Mouse (Mus musculus) cortical plate, adult 2 months (tissue): Measurements from ENCODE around the gene Pnpla2. TPM values are rescaled to one million over a fixed set of nuclear protein-coding genes. Genes with fewer than 3 reads are reported as not detected.

Experiments used
- H3K27ac ChIP-seq: fragments of 200-500 bp; 2 replicates; pipeline ENCODE4 v1.5.1; 2012; ENCODE audit warnings: low read length, control low read depth, inconsistent platforms; ENCODE audit not compliant: insufficient read depth
- H3K4me1 ChIP-seq: fragments of 200-500 bp; 2 replicates; pipeline ENCODE4 v1.6.1; 2011; ENCODE audit warnings: low read length; ENCODE audit not compliant: control insufficient read depth, insufficient read depth
- H3K4me3 ChIP-seq: fragments of 200-500 bp; 2 replicates; pipeline ENCODE4 v1.5.1; 2011; ENCODE audit warnings: mild to moderate bottlenecking, low read length, control low read depth; ENCODE audit not compliant: insufficient read depth
- CTCF ChIP-seq: fragments of 200-500 bp; IDR thresholded peaks from 2 replicates; pipeline ENCODE4 v1.5.1; 2011; ENCODE audit warnings: mild to moderate bottlenecking, control low read depth, low read length; ENCODE audit not compliant: insufficient read depth; ENCODE audit errors: extremely low read depth
- POLR2A ChIP-seq: fragments of 200-500 bp; IDR thresholded peaks from 2 replicates; pipeline ENCODE4 v1.6.1; 2011; ENCODE audit warnings: mild to moderate bottlenecking, low read length, control low read depth; ENCODE audit not compliant: insufficient read depth; ENCODE audit errors: extremely low read depth
- polyA plus RNA-seq: library from polyadenylated mRNA; depleted of rRNA; stranded (reverse); fragments of >200 nt; gene quantifications from 2 replicates; pipeline ENCODE4 v1.2.3, GENCODE M21; 2012

The Pnpla2 gene
- polyA plus RNA-seq, 1 experiment, result 32.2 TPM

- H3K4me3 ChIP-seq, result no peak overlapping the region
- no peak overlapping the region for H3K27ac ChIP-seq
- TF ChIP-seq POLR2A (no peak), CTCF (no peak)
- no peaks in the 10 kb centered on the region; the same call in 1 of the 2 replicates for H3K4me1 ChIP-seq
These were observed 4.3 kb downstream of the Pnpla2 start for GRCm38 (mm10) chr7:141459301-141459711.

GRCm38 (mm10) chr7:141460001-141460390 is 5.0 kb downstream of the Pnpla2 start:
- H3K27ac ChIP-seq, result no peak overlapping the region
- no peaks in the 10 kb centered on the region; the same call in 1 of the 2 replicates for H3K4me1 ChIP-seq
- TF ChIP-seq POLR2A (no peak), CTCF (no peak)
- no peak overlapping the region for H3K4me3 ChIP-seq

DNA sequence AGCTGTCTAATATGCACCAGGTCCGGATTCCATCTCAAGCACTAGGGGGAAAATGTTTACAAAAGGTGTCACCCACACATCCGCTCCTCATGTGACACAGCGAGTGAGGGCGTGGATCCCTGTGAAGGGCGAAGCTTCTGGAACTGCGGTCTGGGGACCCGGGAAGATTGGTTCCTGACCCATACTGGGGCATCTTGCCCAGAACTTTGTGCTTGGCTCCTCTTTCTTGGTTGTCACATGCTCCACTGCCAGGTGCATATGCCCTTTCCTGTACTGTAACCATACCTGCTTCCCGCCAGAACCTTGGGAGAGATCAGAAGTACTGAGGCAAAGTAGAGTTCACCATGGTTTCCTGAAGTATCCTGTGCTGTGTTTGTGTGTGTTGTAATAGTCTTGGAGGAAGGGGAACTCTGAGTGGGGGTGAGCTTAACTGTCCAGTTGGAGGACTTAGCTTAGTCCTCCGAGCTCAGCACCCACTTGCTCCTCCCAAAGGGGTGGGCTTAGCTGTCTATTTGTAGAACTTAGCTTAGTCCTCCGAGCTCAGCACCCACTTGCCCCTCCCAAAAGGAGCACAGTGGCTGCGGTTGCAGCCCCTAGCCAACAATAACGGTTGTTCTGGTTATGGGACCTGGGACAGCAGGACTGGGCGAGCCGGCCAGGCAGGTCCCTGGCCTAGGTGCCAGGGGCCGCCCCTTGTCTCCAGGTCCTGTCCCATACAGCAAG is 5.6 kb downstream of the Pnpla2 start, which contains the start of gene Cracr2b:
TSS of gene Cracr2b (plus strand) at position 704 of the 723 bp plus-strand sequence.
- H3K27ac ChIP-seq, result peak within 1 kb of the TSS; percentile 15; the same call in 1 of the 2 replicates
- H3K4me3 ChIP-seq, result 0 out of 2 replicates have a peak within 1 kb of the TSS, but pooled peaks have one; percentile 14
- no peak for TF ChIP-seq POLR2A
- TF ChIP-seq CTCF, result no peak
- no peaks in the 10 kb centered on the region; the same call in 1 of the 2 replicates for H3K4me1 ChIP-seq

DNA sequence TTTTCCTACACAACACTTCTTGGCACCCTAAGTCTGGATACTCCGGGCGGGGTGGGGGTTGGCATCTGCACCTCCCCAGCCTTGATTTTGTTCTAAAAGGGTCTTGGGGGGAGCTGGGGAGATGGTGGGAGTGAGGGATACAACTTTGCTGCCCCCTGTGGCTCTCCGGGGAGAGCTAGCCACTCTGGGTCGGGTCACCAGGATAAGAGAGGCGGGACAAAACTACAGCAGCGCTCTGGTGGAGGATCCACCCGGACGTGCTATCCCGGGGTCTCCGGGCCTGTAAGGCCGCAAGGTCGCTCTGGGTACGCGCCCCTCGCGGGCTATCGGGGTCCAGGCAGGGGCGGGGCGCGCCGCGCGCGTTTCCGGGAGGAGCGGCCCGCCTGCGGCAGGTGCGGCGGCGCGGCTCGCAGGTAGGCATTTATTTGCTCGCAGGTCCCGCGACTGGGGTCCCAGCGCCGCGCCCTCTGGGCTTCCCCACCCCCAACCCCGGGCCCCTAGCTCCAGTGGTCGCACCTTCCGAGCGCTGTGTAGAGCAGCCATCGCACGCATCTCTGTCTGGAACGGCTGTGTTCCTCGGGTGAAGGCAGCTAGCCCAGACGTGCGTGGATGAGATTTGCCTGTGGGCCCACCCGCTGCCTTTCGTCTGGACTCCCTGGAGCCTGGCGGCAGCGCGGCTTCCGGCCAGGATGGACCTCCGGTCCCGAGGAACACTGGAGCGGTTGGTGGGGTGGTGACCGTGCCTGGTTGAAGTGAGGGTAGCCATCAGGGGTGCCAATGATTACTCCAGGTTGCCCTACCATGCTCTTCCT is 6.7 kb downstream of the Pnpla2 start:
- Histone ChIP-seq H3K27ac (no peak overlapping the region), H3K4me1 (no peaks in the 10 kb centered on the region)

DNA sequence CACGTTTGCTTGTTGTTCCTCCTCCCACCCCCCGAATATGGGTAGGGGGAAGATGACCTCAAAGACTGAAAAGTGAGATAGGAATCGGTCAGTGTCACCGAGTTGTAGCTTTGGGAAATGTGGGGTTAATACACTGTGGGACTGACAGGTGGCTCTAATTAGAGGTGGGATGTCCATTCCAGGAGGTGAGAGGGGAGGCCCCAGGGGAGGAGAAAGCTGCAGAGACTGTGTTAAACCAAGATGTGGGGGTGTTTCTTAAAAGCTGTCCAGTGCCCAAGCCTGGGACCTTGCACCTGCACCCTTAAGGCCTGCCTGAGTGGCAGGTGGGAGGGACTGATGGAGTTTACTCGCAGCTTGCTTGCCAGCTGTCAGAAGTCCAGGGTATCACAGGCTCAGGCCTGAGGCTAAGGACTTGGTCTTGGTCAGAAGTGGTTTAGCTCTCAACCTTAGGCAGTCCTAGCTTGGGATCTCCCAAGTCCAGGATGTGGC is 7.4 kb downstream of the Pnpla2 start:
- TF ChIP-seq POLR2A (no peak), CTCF (no peak)
- Histone ChIP-seq H3K4me3 (no peak overlapping the region), H3K4me1 (no peaks in the 10 kb centered on the region), H3K27ac (no peak overlapping the region)

More for the DNA sequence above, 6.7 kb downstream of the Pnpla2 start:
- H3K4me3 ChIP-seq, result 0 out of 2 replicates have a peak overlapping the region, but pooled peaks have one; percentile 14
- TF ChIP-seq CTCF (no peak), POLR2A (no peak)

DNA sequence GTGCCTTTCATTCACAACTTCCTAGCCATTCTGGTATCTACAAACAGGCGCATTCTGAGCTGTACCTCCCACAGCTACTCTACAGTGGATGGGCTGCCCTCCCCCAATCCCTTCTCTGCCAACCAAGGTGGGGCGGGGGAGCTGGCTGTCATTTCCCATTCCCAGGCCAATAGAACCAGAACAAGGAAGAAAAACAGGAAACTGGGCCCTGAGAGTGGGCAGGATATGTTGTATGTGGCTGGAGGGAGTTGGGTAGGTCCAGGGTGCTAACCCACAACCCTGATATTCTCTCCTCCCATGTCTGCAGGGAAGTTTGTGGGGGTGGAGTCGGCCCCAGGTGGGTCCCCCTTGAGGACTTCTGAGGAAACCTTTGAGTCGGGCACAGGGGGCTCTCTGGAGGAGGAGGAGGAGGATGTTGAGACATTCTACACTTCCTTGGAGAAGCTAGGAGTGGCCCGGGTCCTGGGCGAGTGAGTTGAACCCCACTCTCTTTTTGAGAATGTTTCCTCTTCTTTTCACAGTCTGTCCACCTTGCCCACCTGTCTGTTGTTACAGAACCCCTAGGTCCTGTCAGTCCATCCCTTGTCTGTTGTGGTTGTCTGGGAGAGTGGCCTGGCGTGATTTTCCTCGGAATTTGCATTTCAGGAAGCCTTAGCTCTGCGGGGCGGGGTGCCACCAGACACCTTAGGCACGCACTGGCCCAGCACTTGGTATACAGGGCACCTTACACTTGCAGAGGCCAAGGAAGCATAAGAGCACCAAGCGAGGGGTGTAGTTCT is 9.0 kb downstream of the Pnpla2 start:
- peak overlapping the region; percentile 4; the same call in 1 of the 2 replicates for H3K4me3 ChIP-seq
- TF ChIP-seq CTCF, result no peak
- H3K4me1 ChIP-seq, result peaks cover 2% of the 10 kb centered on the region; the same call in 1 of the 2 replicates
- H3K27ac ChIP-seq, result peak overlapping the region; percentile 24; the same call in 1 of the 2 replicates

DNA sequence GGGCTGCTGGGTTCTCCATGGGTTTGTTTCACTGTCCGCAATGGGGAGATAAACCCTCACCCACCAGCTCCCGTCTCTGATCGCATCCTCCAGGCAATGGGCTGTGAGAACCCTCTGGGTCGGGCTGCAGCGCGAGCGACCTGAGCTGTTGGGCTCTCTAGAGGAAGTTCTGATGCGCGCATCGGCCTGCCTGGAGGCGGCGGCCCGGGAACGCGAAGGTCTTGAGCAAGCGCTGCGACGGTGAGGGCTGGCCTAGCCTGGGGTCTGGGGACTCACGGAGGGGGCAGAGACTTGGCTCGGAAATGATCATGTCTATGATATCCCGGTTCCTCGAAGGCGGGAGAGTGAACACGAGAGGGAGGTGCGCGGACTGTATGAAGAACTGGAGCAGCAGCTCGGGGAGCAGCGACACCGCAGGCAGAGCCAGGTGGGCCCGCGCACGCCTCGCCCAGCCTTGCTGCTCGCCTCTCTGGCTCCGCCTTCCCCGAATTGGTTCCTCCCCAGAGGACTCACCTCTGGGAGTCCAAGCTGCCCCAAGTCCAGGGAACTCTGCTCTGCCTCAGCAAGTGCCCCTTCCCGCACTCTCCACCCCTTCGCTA is 9.7 kb downstream of the Pnpla2 start:
- peak overlapping the region; percentile 4; the same call in 1 of the 2 replicates for H3K4me3 ChIP-seq
- H3K27ac ChIP-seq, result peak overlapping the region; percentile 24; the same call in 1 of the 2 replicates
- TF ChIP-seq POLR2A (no peak), CTCF (no peak)

DNA sequence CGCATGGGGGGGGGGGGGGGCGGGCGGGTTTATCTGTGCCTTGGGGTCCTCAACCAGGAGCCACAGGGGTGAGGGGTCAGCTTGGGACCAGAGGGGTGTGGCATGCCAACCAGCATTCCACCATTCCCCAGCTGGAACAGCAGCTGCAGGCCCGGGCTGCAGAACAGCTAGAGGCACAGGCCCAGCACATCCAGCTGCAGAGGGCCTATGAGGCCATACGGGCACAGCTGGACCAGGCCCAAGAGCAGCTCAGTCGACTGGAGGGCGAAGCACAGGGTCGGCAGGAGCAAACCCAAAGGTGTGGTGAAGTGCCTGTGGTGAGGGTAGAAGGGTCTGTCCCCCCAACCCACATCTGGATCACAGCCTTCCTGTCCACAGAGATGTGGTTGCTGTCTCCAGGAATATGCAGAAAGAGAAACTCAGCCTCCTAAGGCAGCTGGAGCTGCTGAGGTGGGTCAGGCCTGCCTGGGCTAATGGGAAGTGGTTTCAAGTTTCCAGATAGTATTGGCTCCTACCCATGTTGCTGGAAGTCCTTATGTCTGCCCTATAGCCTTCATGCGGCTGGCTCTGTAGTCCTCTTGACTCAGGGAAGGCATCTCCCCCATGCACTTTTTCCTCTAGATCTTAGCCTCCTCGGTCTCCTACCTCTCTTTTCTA is 10.5 kb downstream of the Pnpla2 start:
- Histone ChIP-seq H3K4me1 (peaks cover 7% of the 10 kb centered on the region), H3K27ac (no peak overlapping the region), H3K4me3 (no peak overlapping the region)
- TF ChIP-seq POLR2A, result no peak
- TF ChIP-seq CTCF, result no peak

More for the DNA sequence above, 9.7 kb downstream of the Pnpla2 start:
- peaks cover 7% of the 10 kb centered on the region for H3K4me1 ChIP-seq
